Mouse (Mus musculus) B cell, adult 2 months (primary cell): ENCODE results near the gene Gm29776.

Source experiments
- DNase-seq, 2 experiments: peaks; one replicate each; pipeline ENCODE4 v3.0.0; 2022

Gene Gm29776

GRCm38 (mm10) chr14:54698733-54699132 lies at the start of gene Gm29776:
Gene Gm29776 (minus strand): TSS chr14:54698833.
- no peak for DNase-seq

DNA sequence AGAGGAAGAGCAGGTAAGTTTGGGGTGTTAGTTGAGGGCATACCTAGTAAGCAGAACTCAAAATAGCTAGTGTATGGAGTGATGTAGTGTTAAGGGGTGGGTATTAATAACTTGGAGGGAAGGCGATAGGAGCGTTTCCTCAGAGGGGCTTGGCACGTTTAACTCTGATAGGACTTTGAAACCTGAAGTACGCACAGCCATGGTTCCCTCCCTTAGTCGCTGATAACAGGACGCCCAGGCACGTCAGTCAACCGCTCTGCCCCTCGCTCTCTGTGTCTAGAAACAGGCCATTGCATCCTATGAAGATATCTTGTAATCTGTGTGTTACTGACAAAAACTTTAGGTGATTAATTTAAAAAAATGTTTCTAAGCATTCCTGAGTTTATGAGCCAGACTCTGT lies 47.4 kb upstream of the Gm29776 start:
- no peak for DNase-seq

DNA sequence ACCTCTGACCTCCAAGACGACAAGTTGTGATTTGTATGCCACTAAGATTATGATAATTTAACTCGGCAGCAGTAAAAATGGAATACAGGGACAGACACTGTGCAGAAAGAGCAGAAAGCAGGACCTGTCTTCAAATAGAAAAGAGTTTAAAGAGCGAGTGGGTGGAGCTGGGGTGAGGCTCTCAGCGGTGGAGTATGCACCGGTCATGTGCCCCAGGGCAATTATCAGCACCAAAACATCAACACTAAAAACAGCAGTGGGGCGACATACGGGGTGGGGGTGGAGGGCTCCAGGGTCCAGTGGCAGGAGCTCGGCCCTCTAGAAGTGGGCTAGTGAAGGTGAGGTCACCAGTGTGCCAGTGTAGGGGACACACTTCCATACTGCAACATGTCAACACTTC lies 45.8 kb upstream of the Gm29776 start:
- no peak for DNase-seq

DNA sequence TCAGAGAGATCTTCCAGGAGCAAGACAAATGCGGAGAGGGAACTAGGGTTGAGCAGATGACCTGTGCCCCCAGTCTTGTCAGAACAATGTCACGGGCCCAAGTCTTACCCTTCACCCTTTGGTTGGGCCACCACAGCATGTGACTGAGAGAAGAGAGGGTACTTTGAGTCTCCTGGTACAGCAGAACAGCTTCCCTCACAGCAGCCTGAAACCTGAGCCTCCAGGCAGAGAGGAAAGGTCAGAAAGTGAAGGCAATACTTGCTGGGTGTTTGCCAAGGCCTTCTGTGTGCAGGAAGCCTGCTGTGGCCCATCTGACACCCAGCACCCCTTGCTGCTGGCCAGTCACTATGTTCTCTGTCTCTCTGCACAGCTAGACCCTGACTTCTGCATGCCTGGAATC lies 43.7 kb upstream of the Gm29776 start:
- no peak for DNase-seq

DNA sequence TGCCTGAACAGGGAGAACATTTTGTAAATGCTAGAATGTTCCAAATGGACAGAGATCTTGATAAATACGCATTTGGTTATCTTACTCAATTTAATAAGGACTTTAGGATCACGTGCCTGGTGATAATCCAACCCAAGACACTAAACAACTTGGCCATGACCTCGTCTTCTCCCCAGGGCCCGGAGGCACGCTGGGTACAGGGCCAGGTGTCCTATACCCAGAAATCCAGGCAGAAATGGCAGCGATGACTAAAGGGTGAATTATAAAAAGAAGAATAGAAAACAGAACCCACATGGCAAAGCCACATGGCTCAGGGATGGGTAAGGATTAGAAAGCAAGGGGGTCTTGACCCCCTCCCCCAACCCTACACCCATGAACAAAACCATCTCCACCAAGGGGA lies 43.1 kb upstream of the Gm29776 start:
- DNase-seq, result no peak

- no peak for DNase-seq
Measured at GRCm38 (mm10) chr14:54737634-54738033, 39.0 kb upstream of the Gm29776 start.

- DNase-seq, result no peak
Measured at GRCm38 (mm10) chr14:54736555-54737552, 38.2 kb upstream of the Gm29776 start.

- DNase-seq, result no peak
Measured at GRCm38 (mm10) chr14:54735221-54735620, 36.6 kb upstream of the Gm29776 start.

DNA sequence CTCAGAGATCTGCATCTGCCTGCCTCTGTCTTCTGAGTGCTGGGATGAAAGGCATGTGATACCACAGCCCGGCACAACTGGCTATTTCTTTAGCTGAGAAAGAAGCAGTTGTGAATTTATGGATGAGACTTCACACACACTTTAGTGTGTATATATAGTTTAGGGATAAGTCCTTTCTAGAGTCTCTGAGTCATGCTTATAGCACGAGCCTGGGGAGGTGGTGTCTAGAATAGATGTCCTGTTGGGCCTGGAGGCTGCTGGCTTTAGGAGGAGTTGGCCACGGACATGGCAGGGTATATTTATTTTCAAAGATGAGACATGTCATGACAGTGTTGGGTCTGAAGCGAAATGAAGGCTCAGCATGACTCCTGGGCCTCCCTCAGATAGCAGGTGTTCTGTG lies 35.4 kb upstream of the Gm29776 start:
- DNase-seq, result no peak

- DNase-seq, result no peak
Measured at GRCm38 (mm10) chr14:54732206-54732605, 33.6 kb upstream of the Gm29776 start.

GRCm38 (mm10) chr14:54730305-54730704 lies 31.7 kb upstream of the Gm29776 start:
- DNase-seq, result no peak

GRCm38 (mm10) chr14:54728823-54729653 lies 30.4 kb upstream of the Gm29776 start:
- no peak for DNase-seq

DNA sequence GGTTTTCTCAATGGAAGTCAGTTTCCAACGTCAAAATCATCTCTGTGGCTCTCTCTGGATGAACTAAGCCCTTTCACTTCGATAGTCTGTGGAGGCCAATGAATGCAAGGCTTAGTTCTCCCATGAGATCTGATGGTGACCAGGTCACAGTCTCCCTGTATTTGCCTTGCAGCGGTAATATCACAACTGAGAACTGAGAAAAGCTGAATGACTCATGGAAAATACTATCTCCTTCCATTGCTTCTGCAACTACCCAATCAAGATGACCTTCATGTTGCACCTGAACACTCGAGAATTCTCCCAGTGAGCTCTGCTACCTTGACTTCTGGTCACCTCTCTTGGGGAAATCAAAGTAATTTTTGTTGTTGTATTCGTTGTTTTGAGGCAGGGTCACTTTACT lies 28.9 kb upstream of the Gm29776 start:
- no peak for DNase-seq

GRCm38 (mm10) chr14:54724049-54724448 lies 25.4 kb upstream of the Gm29776 start:
- DNase-seq, result no peak

DNA sequence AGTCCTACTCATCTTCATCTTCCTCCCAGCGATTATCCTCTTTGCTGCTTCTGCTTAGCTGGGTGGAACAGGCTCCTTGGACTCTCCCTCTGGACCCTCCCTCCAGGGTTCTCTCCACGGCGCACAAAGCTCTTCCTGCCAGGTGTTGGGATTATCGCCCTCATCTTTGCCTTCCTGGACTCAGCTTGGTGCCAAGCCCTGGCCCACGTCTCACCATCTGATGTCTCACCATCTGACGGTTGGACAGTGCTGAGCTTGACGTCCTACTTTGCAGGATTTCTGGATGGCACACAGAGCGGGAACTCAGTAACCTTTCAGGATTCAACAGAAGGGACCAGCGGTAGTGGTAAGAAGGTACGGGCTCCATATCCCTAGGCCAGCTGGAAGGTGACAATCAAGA lies 23.1 kb upstream of the Gm29776 start:
- no peak for DNase-seq

GRCm38 (mm10) chr14:54720654-54721350 lies 22.2 kb upstream of the Gm29776 start:
- no peak for DNase-seq

GRCm38 (mm10) chr14:54720041-54720440 lies 21.4 kb upstream of the Gm29776 start:
- no peak for DNase-seq

- no peak for DNase-seq
Measured at GRCm38 (mm10) chr14:54715402-54715801, 16.8 kb upstream of the Gm29776 start.

GRCm38 (mm10) chr14:54714617-54715081 lies 16.0 kb upstream of the Gm29776 start:
- DNase-seq, result peak; percentile 25 to 31

DNA sequence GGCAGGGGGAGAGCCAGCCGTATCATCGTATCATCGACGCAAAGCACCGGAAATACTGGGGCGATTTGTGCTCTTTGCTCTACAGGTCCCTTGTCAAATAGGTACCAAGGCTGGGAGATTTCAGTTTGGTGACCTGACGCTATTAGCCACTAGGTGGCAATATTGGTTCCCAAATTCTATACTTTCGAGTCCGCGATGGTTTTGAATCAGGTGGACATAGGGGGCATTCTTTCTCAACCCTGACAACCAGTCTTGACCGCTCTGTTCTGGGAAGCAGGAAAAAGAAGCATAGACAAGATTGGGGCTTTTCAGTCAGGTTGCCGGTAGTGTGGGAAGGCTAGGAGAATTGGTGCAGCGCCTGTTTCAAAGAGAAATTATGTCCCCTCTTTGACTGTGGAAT lies 15.5 kb upstream of the Gm29776 start:
- DNase-seq, result peak; percentile 70 to 73

GRCm38 (mm10) chr14:54712861-54713260 lies 14.2 kb upstream of the Gm29776 start:
- DNase-seq, result no peak

- DNase-seq, result no peak
Measured at GRCm38 (mm10) chr14:54712074-54712473, 13.4 kb upstream of the Gm29776 start, which contains the start of gene Cebpe. Gene Cebpe (minus strand): TSS chr14:54712174.

- no peak for DNase-seq
Measured at GRCm38 (mm10) chr14:54709054-54709453, 10.4 kb upstream of the Gm29776 start.
